Mouse (Mus musculus) intestine, embryonic 15.5 days (tissue): Measurements from ENCODE around the gene Tsc1. TPM values are rescaled to one million over a fixed set of nuclear protein-coding genes. Genes with fewer than 3 reads are reported as not detected.
A peak's percentile ranks its signal among the peaks of the same experiment; 100 is the strongest.

Source experiments
- ATAC-seq: fragments of 200-750 bp; cut with Nextera tagmentation; 2 replicates; pipeline ENCODE4 v1.8.0; 2017; ENCODE audit warnings: moderate TSS enrichment, moderate library complexity
- H3K27ac ChIP-seq: fragments of 300-500 bp; sonication (generic); 2 replicates; pipeline ENCODE4 v1.5.1; 2015; ENCODE audit warnings: mild to moderate bottlenecking, inconsistent platforms
- H3K27me3 ChIP-seq: fragments of 300-500 bp; sonication (generic); replicated peaks from 2 replicates; pipeline ENCODE4 v1.6.1; 2015; ENCODE audit warnings: inconsistent platforms
- H3K36me3 ChIP-seq: fragments of 300-500 bp; sonication (generic); 2 replicates; pipeline ENCODE4 v1.6.1; 2015; ENCODE audit warnings: inconsistent platforms
- H3K4me1 ChIP-seq: fragments of 300-500 bp; sonication (generic); replicated peaks from 2 replicates; pipeline ENCODE4 v1.6.1; 2015; ENCODE audit warnings: inconsistent platforms
- H3K4me2 ChIP-seq: fragments of 300-500 bp; sonication (generic); replicated peaks from 2 replicates; pipeline ENCODE4 v1.6.1; 2015; ENCODE audit warnings: mild to moderate bottlenecking, inconsistent platforms
- H3K4me3 ChIP-seq: fragments of 300-500 bp; sonication (generic); replicated peaks from 2 replicates; pipeline ENCODE4 v1.5.1; 2015; ENCODE audit warnings: inconsistent platforms
- H3K9ac ChIP-seq: fragments of 300-500 bp; sonication (generic); 2 replicates; pipeline ENCODE4 v1.6.1; 2015; ENCODE audit warnings: inconsistent platforms
- H3K9me3 ChIP-seq: fragments of 300-500 bp; sonication (generic); 2 replicates; pipeline ENCODE4 v1.6.1; 2016; ENCODE audit warnings: inconsistent platforms
- WGBS: fragments of 180-500 bp; shearing (Covaris S2); methylation state at CpG from one replicate; pipeline ENCODE4 v1.1.7; 2015; 5-methylcytosine and 5-hydroxymethylcytosine counted together
- polyA plus RNA-seq: library from polyadenylated mRNA; unstranded; fragments of >200 nt; fragmentation: Nextera tagmentation; extraction: Ambion mirVana; gene quantifications from 2 replicates; pipeline ENCODE4 v1.2.1, GENCODE M21; 2015

Tsc1 gene
- polyA plus RNA-seq, 1 experiment from 2014 or later: 16.2 TPM

- Histone ChIP-seq H3K4me3 (no peak overlapping the region), H3K4me1 (peaks cover 4% of the 10 kb centered on the region; the same call in 1 of the 2 replicates), H3K27me3 (no peaks in the 10 kb centered on the region), H3K4me2 (no peak overlapping the region), H3K9ac (no peak overlapping the region), H3K9me3 (no peaks in the 10 kb centered on the region), H3K36me3 (no peaks in the 10 kb centered on the region), H3K27ac (no peak overlapping the region)
- 66% methylated on average over 14 of the region's 14 CpGs for WGBS
- no peak for ATAC-seq
Observed at GRCm38 (mm10) chr2:28605789-28606541, 35.1 kb upstream of the Tsc1 start.

- Histone ChIP-seq H3K27ac (no peak overlapping the region), H3K36me3 (no peaks in the 10 kb centered on the region), H3K9ac (no peak overlapping the region), H3K9me3 (no peaks in the 10 kb centered on the region), H3K4me3 (no peak overlapping the region), H3K4me2 (no peak overlapping the region), H3K27me3 (no peaks in the 10 kb centered on the region), H3K4me1 (peaks cover 4% of the 10 kb centered on the region; the same call in 1 of the 2 replicates)
- WGBS: 62% methylated on average over 8 of the region's 8 CpGs
- ATAC-seq: peak; percentile 34; the same call in 1 of the 2 replicates
Observed at GRCm38 (mm10) chr2:28606601-28607340, 34.3 kb upstream of the Tsc1 start.

GRCm38 (mm10) chr2:28607341-28608165 lies 33.5 kb upstream of the Tsc1 start:
- Histone ChIP-seq H3K4me2 (no peak overlapping the region), H3K36me3 (no peaks in the 10 kb centered on the region), H3K4me1 (peaks cover 4% of the 10 kb centered on the region; the same call in 1 of the 2 replicates), H3K4me3 (no peak overlapping the region), H3K9ac (no peak overlapping the region), H3K27me3 (no peaks in the 10 kb centered on the region), H3K27ac (no peak overlapping the region), H3K9me3 (no peaks in the 10 kb centered on the region)
- ATAC-seq: 0 out of 2 replicates have a peak, but pooled peaks have one; percentile 45
- 43% methylated on average over 10 of the region's 10 CpGs for WGBS

GRCm38 (mm10) chr2:28609851-28610250 lies 31.2 kb upstream of the Tsc1 start:
- Histone ChIP-seq H3K9ac (no peak overlapping the region), H3K36me3 (no peaks in the 10 kb centered on the region), H3K27ac (no peak overlapping the region), H3K27me3 (no peaks in the 10 kb centered on the region), H3K4me1 (peaks cover 4% of the 10 kb centered on the region; the same call in 1 of the 2 replicates), H3K4me3 (no peak overlapping the region), H3K4me2 (no peak overlapping the region), H3K9me3 (no peaks in the 10 kb centered on the region)
- no peak for ATAC-seq
- 76% methylated on average over 10 of the region's 10 CpGs for WGBS

- Histone ChIP-seq H3K9me3 (no peaks in the 10 kb centered on the region), H3K27ac (no peak overlapping the region), H3K4me1 (peaks cover 4% of the 10 kb centered on the region; the same call in 1 of the 2 replicates), H3K9ac (no peak overlapping the region), H3K4me2 (no peak overlapping the region), H3K36me3 (no peaks in the 10 kb centered on the region), H3K4me3 (no peak overlapping the region), H3K27me3 (no peaks in the 10 kb centered on the region)
- 82% methylated on average over 12 of the region's 12 CpGs for WGBS
- ATAC-seq: no peak
Observed at GRCm38 (mm10) chr2:28610716-28611406, 30.2 kb upstream of the Tsc1 start.

- H3K4me1 ChIP-seq: peaks cover 4% of the 10 kb centered on the region; the same call in 1 of the 2 replicates
- no peaks in the 10 kb centered on the region for H3K27me3 ChIP-seq
- no peaks in the 10 kb centered on the region for H3K9me3 ChIP-seq
- no peak overlapping the region for H3K4me3 ChIP-seq
- ATAC-seq: no peak
- H3K27ac ChIP-seq: no peak overlapping the region
- H3K36me3 ChIP-seq: no peaks in the 10 kb centered on the region
- no peak overlapping the region for H3K9ac ChIP-seq
- 88% methylated on average over 17 of the region's 17 CpGs for WGBS
- H3K4me2 ChIP-seq: no peak overlapping the region
Observed at GRCm38 (mm10) chr2:28611407-28611787, 29.6 kb upstream of the Tsc1 start.

- no peak for ATAC-seq
- Histone ChIP-seq H3K27ac (no peak overlapping the region), H3K27me3 (no peaks in the 10 kb centered on the region), H3K36me3 (no peaks in the 10 kb centered on the region), H3K9ac (no peak overlapping the region), H3K4me2 (no peak overlapping the region), H3K4me1 (peaks cover 3% of the 10 kb centered on the region; the same call in 1 of the 2 replicates), H3K4me3 (no peak overlapping the region), H3K9me3 (no peaks in the 10 kb centered on the region)
- 66% methylated on average over 10 of the region's 10 CpGs for WGBS
Observed at GRCm38 (mm10) chr2:28612436-28613063, 28.5 kb upstream of the Tsc1 start.

GRCm38 (mm10) chr2:28613599-28613998 lies 27.4 kb upstream of the Tsc1 start:
- H3K27ac ChIP-seq: no peak overlapping the region
- H3K4me1 ChIP-seq: no peaks in the 10 kb centered on the region
- H3K36me3 ChIP-seq: no peaks in the 10 kb centered on the region
- H3K9me3 ChIP-seq: no peaks in the 10 kb centered on the region
- WGBS: 90% methylated on average over 10 of the region's 10 CpGs
- H3K9ac ChIP-seq: no peak overlapping the region
- no peaks in the 10 kb centered on the region for H3K27me3 ChIP-seq
- ATAC-seq: no peak
- H3K4me2 ChIP-seq: no peak overlapping the region
- no peak overlapping the region for H3K4me3 ChIP-seq

- no peaks in the 10 kb centered on the region for H3K9me3 ChIP-seq
- H3K27me3 ChIP-seq: peaks cover 8% of the 10 kb centered on the region
- 43% methylated on average over 5 of the region's 5 CpGs for WGBS
- H3K4me3 ChIP-seq: no peak overlapping the region
- no peaks in the 10 kb centered on the region for H3K36me3 ChIP-seq
- no peak overlapping the region for H3K4me2 ChIP-seq
- H3K4me1 ChIP-seq: no peaks in the 10 kb centered on the region
- no peak for ATAC-seq
- H3K9ac ChIP-seq: no peak overlapping the region
- no peak overlapping the region for H3K27ac ChIP-seq
Observed at GRCm38 (mm10) chr2:28616358-28616757, 24.7 kb upstream of the Tsc1 start.

GRCm38 (mm10) chr2:28616874-28617273 lies 24.2 kb upstream of the Tsc1 start:
- H3K4me2 ChIP-seq: no peak overlapping the region
- H3K36me3 ChIP-seq: no peaks in the 10 kb centered on the region
- H3K4me1 ChIP-seq: no peaks in the 10 kb centered on the region
- peak; percentile 47 for ATAC-seq
- H3K4me3 ChIP-seq: no peak overlapping the region
- 77% methylated on average over 9 of the region's 9 CpGs for WGBS
- H3K27me3 ChIP-seq: peaks cover 8% of the 10 kb centered on the region
- no peaks in the 10 kb centered on the region for H3K9me3 ChIP-seq
- no peak overlapping the region for H3K9ac ChIP-seq
- H3K27ac ChIP-seq: no peak overlapping the region
